In genomic region chr6:29947823-29948222, GRCm38 (mm10) we compare ENCODE assay signal across 24 mouse cellular contexts. TPM values are rescaled to one million over a fixed set of nuclear protein-coding genes. Genes with fewer than 3 reads are reported as not detected.
DNase-seq lines count a peak whose midpoint lies in the region; ATAC-seq and TF ChIP-seq lines count a peak whose summit lies in the region.
"Had no signal": no experiment of that assay in that cellular context is flagged by ENCODE, and none has a peak within 500 bp of the region (broad histone marks: within the 10 kb centered on the region; RNA-seq: fewer than 3 reads in every experiment).

No protein-coding gene starts in this region.

- WGBS in lung, embryonic 14.5 days: 46% methylated on average over 6 of the region's 6 CpGs
- 43% methylated on average over 6 of the region's 6 CpGs for WGBS in lung, postnatal 0 days
- WGBS in embryonic facial prominence, embryonic 11.5 days: 66% methylated on average over 6 of the region's 6 CpGs
- WGBS in hindbrain, postnatal 0 days: 82% methylated on average over 6 of the region's 6 CpGs
- 77% methylated on average over 6 of the region's 6 CpGs for WGBS in forebrain, embryonic 15.5 days

- no peaks in the 10 kb centered on the region for H3K36me3 ChIP-seq in lung, embryonic 14.5 days (ENCODE audit: insufficient read depth)
- no peaks in the 10 kb centered on the region for H3K36me3 ChIP-seq in lung, postnatal 0 days (ENCODE audit: insufficient read depth, low read length)
- no peaks in the 10 kb centered on the region for H3K36me3 ChIP-seq in embryonic facial prominence, embryonic 11.5 days (replicated peaks; ENCODE audit: control insufficient read depth, insufficient read depth, low read depth, low read length)
- no peaks in the 10 kb centered on the region for H3K36me3 ChIP-seq in hindbrain, postnatal 0 days (ENCODE audit: insufficient read depth, low read length)
- no peaks in the 10 kb centered on the region for H3K36me3 ChIP-seq in forebrain, embryonic 15.5 days
- H3K36me3 ChIP-seq: embryonic facial prominence, embryonic 15.5 days; G1E; hindbrain, embryonic 15.5 days; intestine, embryonic 15.5 days; neural tube, embryonic 15.5 days had no signal

- no peak for TF ChIP-seq CTCF in lung, embryonic 14.5 days (IDR thresholded peaks at IDR 0.05; ENCODE audit: low read depth)
- TF ChIP-seq CTCF in lung, postnatal 0 days (IDR thresholded peaks at IDR 0.05): no peak
- no peak for TF ChIP-seq CTCF in hindbrain, postnatal 0 days (IDR thresholded peaks at IDR 0.05; ENCODE audit: low read depth)

- H3K9ac ChIP-seq in lung, embryonic 14.5 days: no peak overlapping the region
- H3K9ac ChIP-seq in lung, postnatal 0 days (replicated peaks; ENCODE audit: low read depth): no peak overlapping the region
- H3K9ac ChIP-seq in embryonic facial prominence, embryonic 11.5 days (replicated peaks; ENCODE audit: low read length): no peak overlapping the region
- H3K9ac ChIP-seq in hindbrain, postnatal 0 days (replicated peaks; ENCODE audit: low read length): no peak overlapping the region
- H3K9ac ChIP-seq in forebrain, embryonic 15.5 days (replicated peaks): no peak overlapping the region
- H3K9ac ChIP-seq: embryonic facial prominence, embryonic 15.5 days; heart, embryonic 15.5 days; hindbrain, embryonic 15.5 days; intestine, embryonic 15.5 days; liver, postnatal 0 days; neural tube, embryonic 15.5 days had no signal

- H3K27ac ChIP-seq in lung, embryonic 14.5 days (ENCODE audit: low read depth): no peak overlapping the region
- no peak overlapping the region for H3K27ac ChIP-seq in lung, postnatal 0 days (ENCODE audit: low read length)
- H3K27ac ChIP-seq in embryonic facial prominence, embryonic 11.5 days (replicated peaks; ENCODE audit: low read depth, low read length): no peak overlapping the region
- no peak overlapping the region for H3K27ac ChIP-seq in hindbrain, postnatal 0 days
- H3K27ac ChIP-seq in forebrain, embryonic 15.5 days (replicated peaks): no peak overlapping the region
- H3K27ac ChIP-seq: embryonic facial prominence, embryonic 15.5 days; heart, adult 2 months; heart, embryonic 15.5 days; hindbrain, embryonic 15.5 days; intestine, embryonic 15.5 days; neural tube, embryonic 15.5 days had no signal

- H3K4me3 ChIP-seq in lung, embryonic 14.5 days (ENCODE audit: low read depth, low read length): no peak overlapping the region
- H3K4me3 ChIP-seq in lung, postnatal 0 days (ENCODE audit: low read depth, low read length): no peak overlapping the region
- no peak overlapping the region for H3K4me3 ChIP-seq in embryonic facial prominence, embryonic 11.5 days (ENCODE audit: low read depth, low read length)
- H3K4me3 ChIP-seq in hindbrain, postnatal 0 days (ENCODE audit: low read length): no peak overlapping the region
- no peak overlapping the region for H3K4me3 ChIP-seq in forebrain, embryonic 15.5 days
- H3K4me3 ChIP-seq: embryonic facial prominence, embryonic 15.5 days; heart, adult 2 months; heart, embryonic 15.5 days; hindbrain, embryonic 15.5 days; intestine, embryonic 15.5 days; neural tube, embryonic 15.5 days had no signal

- H3K27me3 ChIP-seq in lung, embryonic 14.5 days (ENCODE audit: insufficient read depth, low read length): no peaks in the 10 kb centered on the region
- no peaks in the 10 kb centered on the region for H3K27me3 ChIP-seq in lung, postnatal 0 days (replicated peaks; ENCODE audit: insufficient read depth, low read length)
- no peaks in the 10 kb centered on the region for H3K27me3 ChIP-seq in embryonic facial prominence, embryonic 11.5 days (ENCODE audit: control insufficient read depth, insufficient read depth, low read length)
- no peaks in the 10 kb centered on the region for H3K27me3 ChIP-seq in hindbrain, postnatal 0 days (ENCODE audit: insufficient read depth, low read length)
- H3K27me3 ChIP-seq in forebrain, embryonic 15.5 days: no peaks in the 10 kb centered on the region
- H3K27me3 ChIP-seq: embryonic facial prominence, embryonic 15.5 days; heart, embryonic 15.5 days; hindbrain, embryonic 15.5 days; intestine, embryonic 15.5 days; neural tube, embryonic 15.5 days had no signal

- H3K4me1 ChIP-seq in lung, embryonic 14.5 days (ENCODE audit: insufficient read depth): no peaks in the 10 kb centered on the region
- no peaks in the 10 kb centered on the region for H3K4me1 ChIP-seq in lung, postnatal 0 days (ENCODE audit: insufficient read depth, low read depth, low read length)
- no peaks in the 10 kb centered on the region for H3K4me1 ChIP-seq in embryonic facial prominence, embryonic 11.5 days (ENCODE audit: control insufficient read depth, insufficient read depth, low read length)
- H3K4me1 ChIP-seq in hindbrain, postnatal 0 days (ENCODE audit: insufficient read depth, low read length): no peaks in the 10 kb centered on the region
- H3K4me1 ChIP-seq in forebrain, embryonic 15.5 days: 0 out of 2 replicates have a peak, but pooled peaks cover 4% of the 10 kb centered on the region
- H3K4me1 ChIP-seq: embryonic facial prominence, embryonic 15.5 days; heart, embryonic 15.5 days; hindbrain, embryonic 15.5 days; intestine, embryonic 15.5 days; neural tube, embryonic 15.5 days had no signal

- no peak overlapping the region for H3K4me2 ChIP-seq in lung, embryonic 14.5 days
- no peak overlapping the region for H3K4me2 ChIP-seq in lung, postnatal 0 days (replicated peaks; ENCODE audit: low read depth, low read length)
- no peak overlapping the region for H3K4me2 ChIP-seq in embryonic facial prominence, embryonic 11.5 days (ENCODE audit: low read depth, low read length)
- H3K4me2 ChIP-seq in hindbrain, postnatal 0 days (ENCODE audit: low read depth, low read length): no peak overlapping the region
- H3K4me2 ChIP-seq in forebrain, embryonic 15.5 days (replicated peaks): no peak overlapping the region
- H3K4me2 ChIP-seq: embryonic facial prominence, embryonic 15.5 days; heart, embryonic 15.5 days; hindbrain, embryonic 15.5 days; intestine, embryonic 15.5 days; midbrain, embryonic 11.5 days; neural tube, embryonic 15.5 days had no signal

- no peaks in the 10 kb centered on the region for H3K9me3 ChIP-seq in lung, embryonic 14.5 days (ENCODE audit: low read depth, low read length)
- no peaks in the 10 kb centered on the region for H3K9me3 ChIP-seq in lung, postnatal 0 days (ENCODE audit: low read length)
- H3K9me3 ChIP-seq in embryonic facial prominence, embryonic 11.5 days (replicated peaks; ENCODE audit: control insufficient read depth, low read length): no peaks in the 10 kb centered on the region
- no peaks in the 10 kb centered on the region for H3K9me3 ChIP-seq in hindbrain, postnatal 0 days (ENCODE audit: low read length)
- no peaks in the 10 kb centered on the region for H3K9me3 ChIP-seq in forebrain, embryonic 15.5 days
- H3K9me3 ChIP-seq: embryonic facial prominence, embryonic 15.5 days; G1E; heart, embryonic 15.5 days; hindbrain, embryonic 15.5 days; intestine, embryonic 15.5 days; neural tube, embryonic 15.5 days had no signal

- no peak for ATAC-seq in lung, embryonic 14.5 days (ENCODE audit: insufficient read depth)
- no peak for ATAC-seq in lung, postnatal 0 days
- no peak for ATAC-seq in embryonic facial prominence, embryonic 11.5 days (replicated peaks; ENCODE audit: insufficient number of reproducible peaks, low FRiP score, low TSS enrichment, low read depth)
- no peak for ATAC-seq in hindbrain, postnatal 0 days
- no peak for ATAC-seq in forebrain, embryonic 15.5 days (replicated peaks)
- ATAC-seq: forebrain, embryonic 16.5 days; intestine, embryonic 15.5 days; liver, postnatal 0 days had no signal

- no peak for TF ChIP-seq EP300 in lung, postnatal 0 days (IDR thresholded peaks at IDR 0.05)

- peak; percentile 18 for DNase-seq in lung, embryonic 14.5 days
- no peak for DNase-seq in lung, postnatal 0 days (ENCODE audit: low spot score)
- DNase-seq in embryonic facial prominence, embryonic 11.5 days (ENCODE audit: low spot score): peak; percentile 5
- peak; percentile 32 for DNase-seq in kidney, postnatal 10 days
- DNase-seq in hindbrain, postnatal 0 days (ENCODE audit: low spot score): no peak
- DNase-seq in layer of hippocampus, postnatal 25 days (ENCODE audit: extremely low spot score in 1 of 2, low spot score in 1 of 2): no peak
- DNase-seq: adrenal gland, postnatal 10 days; cerebellum, adult 18-20 months; cerebellum, postnatal 14 days; gastrocnemius, postnatal 25 days; heart, adult 2 months; liver, postnatal 0 days; lung, postnatal 14 days; thymus, adult 18-20 months; thymus, postnatal 36 days had no signal

RNA-seq across cellular contexts. Expression of gene Strip2, which starts 31.0 kb away (rescaled TPM):
- 0.33 and 0.84 TPM in 2 replicates for polyA plus RNA-seq in lung, embryonic 14.5 days (2014; fragmentation: Nextera tagmentation; extraction: Ambion mirVana)
- 0.47 and 0.60 TPM in 2 replicates for polyA plus RNA-seq in lung, postnatal 0 days (2015; fragmentation: Nextera tagmentation; extraction: Ambion mirVana)
- polyA plus RNA-seq in embryonic facial prominence, embryonic 11.5 days (2014; fragmentation: Nextera tagmentation; extraction: Ambion mirVana): 0.81 and 1.0 TPM in 2 replicates
- total RNA-seq in hindbrain, postnatal 0 days (2014; rRNA removed): 22.6 and 23.2 TPM in 2 replicates
- polyA plus RNA-seq in hindbrain, postnatal 0 days (2015; fragmentation: Nextera tagmentation; extraction: Ambion mirVana): 10.8 and 11.6 TPM in 2 replicates
- 2.4 and 3.0 TPM in 2 replicates for polyA plus RNA-seq in forebrain, embryonic 15.5 days (2015; fragmentation: Nextera tagmentation; extraction: Ambion mirVana)
- total RNA-seq in layer of hippocampus, postnatal 25 days (2021): 10 to 100 TPM; 20.9 to 22.1 TPM

Comparison
In these comparisons a context has a peak if more than half of its experiments do, and no peak if none do; other contexts are left out.
1. DNase-seq: peak in lung, embryonic 14.5 days (single experiment), embryonic facial prominence, embryonic 11.5 days (single experiment) and kidney, postnatal 10 days (single experiment); none in lung, postnatal 0 days (single experiment), hindbrain, postnatal 0 days (single experiment) and layer of hippocampus, postnatal 25 days (0 of 2).